Mouse (Mus musculus) adrenal gland, postnatal 10 days (tissue): ENCODE measurements around the gene Gm18596. TPM values are rescaled to one million over a fixed set of nuclear protein-coding genes. Genes with fewer than 3 reads are reported as not detected.
"Not testable (repeated sequence)": the region's sequence is repeated elsewhere in the genome, so short reads cannot be mapped to it uniquely, and the experiment has no call there.

ENCODE experiments used
- DNase-seq: peaks from one replicate; pipeline ENCODE4 v3.0.0; 2021; ENCODE audit warnings: mixed read lengths
- total RNA-seq, 2 experiments: library from RNA; stranded (reverse); gene quantifications; 2 replicates each; pipeline ENCODE4 v1.2.3; 2021

Gene Gm18596
- total RNA-seq, 2 experiments from 2014 or later, result not detected

GRCm38 (mm10) chr10:77711157-77711556 is 31.3 kb downstream of the Gm18596 start, which contains the start of gene Gm10024:
Gm10024 (plus strand) TSS chr10:77711457.
- DNase-seq, result not testable (repeated sequence)

- no peak for DNase-seq
These were observed 32.6 kb downstream of the Gm18596 start for GRCm38 (mm10) chr10:77709831-77710230.

GRCm38 (mm10) chr10:77706326-77706725 is 36.1 kb downstream of the Gm18596 start, which contains the start of gene Gm10272:
Gm10272 (plus strand) TSS chr10:77706626.
- no peak for DNase-seq

- DNase-seq, result no peak
These were observed 45.3 kb downstream of the Gm18596 start, which contains the start of gene Gm9508 for GRCm38 (mm10) chr10:77697133-77697532. Gm9508 (minus strand) TSS chr10:77697233.

Other genes starting within 250 kb of the Gm18596 start
- 10 to 100 TPM; 17.6 to 19.4 TPM for gene Fam207a, start 226.9 kb downstream of the Gm18596 start, total RNA-seq
- 1 to 10 TPM; 8.1 to 9.2 TPM for gene Itgb2, start 212.4 kb downstream of the Gm18596 start, total RNA-seq
- 100 to 1,000 TPM; 160 to 178 TPM for gene Pttg1ip, start 160.9 kb downstream of the Gm18596 start, total RNA-seq
- gene Sumo3, start 136.5 kb downstream of the Gm18596 start, total RNA-seq, result 100 to 1,000 TPM; 119 to 125 TPM
- gene Gm49325, start 136.4 kb downstream of the Gm18596 start, total RNA-seq, result 10 to 100 TPM; 22.3 to 30.4 TPM
- 10 to 100 TPM; 44.4 to 46.1 TPM for gene Ube2g2, start 120.4 kb downstream of the Gm18596 start, total RNA-seq
- under 1 TPM; 0.27 to 0.64 TPM for gene Tspear, start 56.1 kb downstream of the Gm18596 start, total RNA-seq
- gene Gm19402, start 51.9 kb downstream of the Gm18596 start, total RNA-seq, result not detected
- gene Gm9508, start 45.4 kb downstream of the Gm18596 start, total RNA-seq, result not detected
- gene Gm10272, start 36.0 kb downstream of the Gm18596 start, total RNA-seq, result not detected
- gene Gm10024, start 31.2 kb downstream of the Gm18596 start, total RNA-seq, result not detected
- not detected for gene Gm10142, start 26.8 kb downstream of the Gm18596 start, total RNA-seq
- not detected for gene Krtap12-1, start 22.0 kb downstream of the Gm18596 start, total RNA-seq
- gene Gm10100, start 16.2 kb downstream of the Gm18596 start, total RNA-seq, result not detected
- not detected for gene Gm9736, start 8.7 kb upstream of the Gm18596 start, total RNA-seq
- not detected for gene Gm3233, start 17.0 kb upstream of the Gm18596 start, total RNA-seq
- gene Gm3238, start 28.7 kb upstream of the Gm18596 start, total RNA-seq, result not detected
- not detected for gene Gm7138, start 34.3 kb upstream of the Gm18596 start, total RNA-seq
- gene Gm3250, start 39.9 kb upstream of the Gm18596 start, total RNA-seq, result not detected
- gene Gm7137, start 45.6 kb upstream of the Gm18596 start, total RNA-seq, result not detected
- gene Gm9639, start 52.4 kb upstream of the Gm18596 start, total RNA-seq, result not detected
- gene Gm19668, start 56.5 kb upstream of the Gm18596 start, total RNA-seq, result not detected
- gene Gm9507, start 69.2 kb upstream of the Gm18596 start, total RNA-seq, result not detected
- not detected for gene Gm2696, start 72.0 kb upstream of the Gm18596 start, total RNA-seq
- not detected for gene Krtap10-4, start 84.5 kb upstream of the Gm18596 start, total RNA-seq
- gene Krtap10-10, start 93.3 kb upstream of the Gm18596 start, total RNA-seq, result not detected
- gene Gm36176, start 104.2 kb upstream of the Gm18596 start, total RNA-seq, result not detected
- not detected for gene Gm10318, start 110.2 kb upstream of the Gm18596 start, total RNA-seq
- gene Gm3285, start 119.3 kb upstream of the Gm18596 start, total RNA-seq, result not detected
- 10 to 100 TPM; 12.1 to 16.7 TPM for gene Lrrc3, start 159.9 kb upstream of the Gm18596 start, total RNA-seq
- gene Trpm2, start 227.9 kb upstream of the Gm18596 start, total RNA-seq, result 1 to 10 TPM; 2.3 to 2.8 TPM
- gene 1810043G02Rik, start 235.9 kb upstream of the Gm18596 start, total RNA-seq, result 10 to 100 TPM; 15.7 to 21.4 TPM